Mouse (Mus musculus): ENCODE measurements around the gene Zfp978.
"Not testable (repeated sequence)": the region's sequence is repeated elsewhere in the genome, so short reads cannot be mapped to it uniquely, and the experiment has no call there.

Zfp978 gene

GRCm38 (mm10) chr4:147350541-147350940 lies 10.6 kb upstream of the Zfp978 start:
- not testable (repeated sequence) for DNase-seq (ENCODE audit: low spot score in 2 of 2)

- DNase-seq (ENCODE audit: low spot score in 2 of 2): not testable (repeated sequence)
Measured at GRCm38 (mm10) chr4:147351376-147351980, 9.6 kb upstream of the Zfp978 start.

GRCm38 (mm10) chr4:147353626-147354025 lies 7.5 kb upstream of the Zfp978 start:
- not testable (repeated sequence) for DNase-seq (ENCODE audit: low spot score in 2 of 2)

- DNase-seq (ENCODE audit: low spot score in 2 of 2): not testable (repeated sequence)
Measured at GRCm38 (mm10) chr4:147356042-147356441, 5.1 kb upstream of the Zfp978 start.

GRCm38 (mm10) chr4:147357195-147357594 lies 3.9 kb upstream of the Zfp978 start:
- DNase-seq (ENCODE audit: low spot score in 2 of 2): not testable (repeated sequence)

GRCm38 (mm10) chr4:147361872-147362271 lies 769 bp downstream of the Zfp978 start:
- DNase-seq (ENCODE audit: low spot score in 2 of 2): not testable (repeated sequence)

GRCm38 (mm10) chr4:147369564-147369963 lies 8.5 kb downstream of the Zfp978 start:
- DNase-seq (ENCODE audit: low spot score in 2 of 2): not testable (repeated sequence)

- not testable (repeated sequence) for DNase-seq (ENCODE audit: low spot score in 2 of 2)
Measured at GRCm38 (mm10) chr4:147383199-147383598, 22.1 kb downstream of the Zfp978 start.

GRCm38 (mm10) chr4:147397201-147397600 lies 36.1 kb downstream of the Zfp978 start:
- not testable (repeated sequence) for DNase-seq (ENCODE audit: low spot score in 2 of 2)

GRCm38 (mm10) chr4:147397934-147398682 lies 37.0 kb downstream of the Zfp978 start:
- DNase-seq (ENCODE audit: low spot score in 2 of 2): not testable (repeated sequence)

GRCm38 (mm10) chr4:147398741-147399140 lies 37.6 kb downstream of the Zfp978 start:
- DNase-seq (ENCODE audit: low spot score in 2 of 2): not testable (repeated sequence)

GRCm38 (mm10) chr4:147399505-147399904 lies 38.4 kb downstream of the Zfp978 start:
- not testable (repeated sequence) for DNase-seq (ENCODE audit: low spot score in 2 of 2)

- not testable (repeated sequence) for DNase-seq (ENCODE audit: low spot score in 2 of 2)
Measured at GRCm38 (mm10) chr4:147400031-147400847, 39.1 kb downstream of the Zfp978 start.

GRCm38 (mm10) chr4:147400848-147401715 lies 40.0 kb downstream of the Zfp978 start:
- DNase-seq (ENCODE audit: low spot score in 2 of 2): not testable (repeated sequence)

GRCm38 (mm10) chr4:147401736-147402506 lies 40.8 kb downstream of the Zfp978 start:
- not testable (repeated sequence) for DNase-seq (ENCODE audit: low spot score in 2 of 2)

GRCm38 (mm10) chr4:147402507-147402890 lies 41.4 kb downstream of the Zfp978 start:
- DNase-seq (ENCODE audit: low spot score in 2 of 2): not testable (repeated sequence)

GRCm38 (mm10) chr4:147403509-147403908 lies 42.4 kb downstream of the Zfp978 start:
- not testable (repeated sequence) for DNase-seq (ENCODE audit: low spot score in 2 of 2)

- DNase-seq (ENCODE audit: low spot score in 2 of 2): not testable (repeated sequence)
Measured at GRCm38 (mm10) chr4:147403931-147404913, 43.1 kb downstream of the Zfp978 start.

All from spleen, postnatal 10 days (tissue).